Mouse (Mus musculus) naive thymus-derived CD4-positive, alpha-beta T cell, adult 2 months (primary cell): Measurements from ENCODE around the gene Prss57.
A peak's percentile ranks its signal among the peaks of the same experiment; 100 is the strongest.

Experiments used
- DNase-seq: peaks from one replicate; pipeline ENCODE4 v3.0.0-alpha.2; 2011; ENCODE audit warnings: low read depth

The Prss57 gene

DNA sequence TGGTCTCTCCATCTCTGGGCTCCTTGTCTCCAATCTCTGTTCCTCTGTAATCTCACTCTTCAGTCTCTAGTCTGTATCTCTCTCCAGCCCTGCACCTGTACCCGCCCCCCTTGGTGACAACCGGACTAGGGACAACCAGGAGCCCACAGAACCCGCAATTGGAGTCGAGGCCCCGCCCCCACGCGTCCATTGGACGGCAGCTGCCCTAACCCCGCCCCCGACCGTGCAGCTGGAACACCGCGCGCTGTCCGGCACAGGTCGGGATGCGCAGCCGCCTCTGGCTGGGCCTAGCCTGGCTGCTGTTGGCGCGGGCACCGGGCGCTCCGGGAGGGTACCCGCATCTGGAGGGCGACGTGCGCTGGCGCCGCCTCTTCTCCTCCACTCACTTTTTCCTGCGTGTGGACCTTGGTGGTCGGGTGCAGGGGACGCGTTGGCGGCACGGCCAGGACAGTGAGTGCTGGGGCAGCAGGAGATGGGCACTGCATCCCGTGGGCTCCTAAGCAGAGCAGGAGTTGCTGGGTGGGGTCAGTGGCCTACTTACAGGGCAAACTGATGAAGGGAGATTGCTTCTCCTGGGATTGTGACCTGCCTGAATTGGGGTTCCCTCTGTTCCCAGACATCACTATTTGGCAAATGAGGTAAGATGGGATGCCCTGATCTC, 35.8 kb downstream of the Prss57 start, which contains the start of gene Fgf22:
Gene Fgf22, plus strand, starts transcription at position 221 of the 661 bp plus-strand sequence.
- DNase-seq = no peak

DNA sequence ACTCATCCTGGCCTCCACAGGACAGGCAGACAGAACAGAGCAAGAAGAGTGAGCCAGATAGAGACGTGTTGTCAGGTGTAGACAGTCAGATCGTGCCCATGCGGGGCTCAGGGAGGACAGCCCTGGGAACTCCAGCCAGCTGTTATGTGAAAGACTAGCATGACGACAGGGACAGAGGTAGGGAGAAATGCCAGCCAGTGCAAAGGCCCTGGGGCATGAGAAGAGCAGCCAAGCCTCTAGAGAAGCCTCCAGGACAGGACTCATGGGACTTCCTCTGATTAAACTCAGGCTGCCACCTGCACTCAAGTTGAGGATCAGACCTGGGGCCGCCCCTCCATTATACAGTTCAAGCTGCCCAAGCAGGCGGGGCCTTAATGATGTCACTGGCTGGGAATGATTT, 42.3 kb downstream of the Prss57 start:
- no peak for DNase-seq

DNA sequence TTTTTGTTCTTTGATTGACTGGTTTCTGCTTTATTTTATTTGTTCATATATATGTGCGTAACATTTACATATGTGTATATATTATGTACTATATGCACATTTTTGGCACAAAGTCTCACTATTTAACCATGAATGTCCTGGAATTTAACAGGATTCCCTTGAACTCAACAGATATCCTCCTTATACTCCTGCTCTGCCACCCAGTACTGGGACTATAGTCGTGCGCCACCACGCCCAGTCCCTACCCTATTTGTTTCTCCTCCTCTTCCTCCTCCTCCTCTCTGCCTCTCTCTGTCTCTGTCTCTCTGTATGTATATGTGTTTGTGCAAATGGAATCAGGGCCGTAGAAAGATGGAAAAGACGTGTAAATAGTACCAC, 44.0 kb downstream of the Prss57 start:
- DNase-seq = no peak

DNA sequence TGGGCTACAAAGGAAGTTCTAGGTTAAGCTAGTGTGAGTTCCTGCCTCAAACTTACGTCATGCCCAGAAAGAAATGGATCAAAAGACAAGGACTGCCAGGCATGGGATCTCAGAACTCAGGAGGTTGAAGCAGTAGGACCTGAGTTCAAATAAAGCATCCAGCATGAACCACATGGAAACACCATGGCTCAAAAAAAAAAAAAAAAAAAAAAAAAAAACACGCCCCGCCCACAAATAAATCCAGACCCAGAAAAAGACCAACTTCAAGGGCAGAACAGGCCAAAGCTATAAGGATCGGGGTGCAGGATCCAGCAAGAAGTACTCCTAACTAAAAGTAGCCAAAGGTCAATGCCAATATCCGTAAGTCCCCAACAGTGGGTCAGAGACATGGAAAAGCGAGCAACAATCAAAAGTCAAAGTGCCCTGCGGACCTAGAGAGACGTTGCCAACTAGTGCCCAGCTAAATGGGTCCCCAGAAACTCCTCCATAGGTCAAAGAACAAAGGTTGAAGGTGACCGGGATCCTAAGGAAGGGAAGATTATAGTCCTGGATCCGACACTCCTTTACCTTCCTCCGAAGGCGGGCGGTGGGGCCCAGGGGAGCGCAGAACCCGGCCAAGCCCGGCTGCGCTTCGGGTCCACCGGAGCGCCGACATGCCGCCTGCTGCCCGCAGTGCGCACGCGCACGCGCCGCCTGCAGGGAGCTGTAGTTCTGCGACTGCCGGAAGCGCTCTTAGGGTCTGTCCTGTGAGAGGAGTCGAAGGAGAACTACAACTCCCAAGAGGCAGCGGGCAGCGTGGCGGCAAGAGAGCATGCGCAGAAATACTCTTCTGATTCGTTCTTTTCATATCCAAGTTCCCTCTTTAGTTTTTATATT, 44.6 kb downstream of the Prss57 start, which contains the start of gene Polrmt:
Gene Polrmt, minus strand, starts transcription at position 684 of the 876 bp plus-strand sequence.
- peak; percentile 98 for DNase-seq

DNA sequence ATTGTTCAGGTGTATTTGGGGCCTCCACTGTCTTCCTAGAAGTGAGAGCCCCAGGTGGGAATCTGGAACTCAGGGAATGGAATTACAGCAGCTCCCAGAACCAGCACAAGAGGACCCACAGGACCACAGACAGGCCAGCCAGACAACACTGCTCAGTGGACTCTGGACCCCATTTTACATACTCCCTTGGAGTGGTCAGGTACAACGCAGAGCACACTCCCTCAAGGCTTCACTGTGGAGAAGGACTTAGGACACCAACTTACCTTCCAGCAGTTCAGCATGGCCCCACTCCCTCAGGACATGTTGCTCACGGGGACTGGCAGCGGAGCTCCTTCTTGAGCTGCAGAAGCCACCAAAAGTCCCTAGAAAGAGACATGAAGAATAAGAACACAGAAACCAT, 45.4 kb downstream of the Prss57 start:
- DNase-seq = no peak

DNA sequence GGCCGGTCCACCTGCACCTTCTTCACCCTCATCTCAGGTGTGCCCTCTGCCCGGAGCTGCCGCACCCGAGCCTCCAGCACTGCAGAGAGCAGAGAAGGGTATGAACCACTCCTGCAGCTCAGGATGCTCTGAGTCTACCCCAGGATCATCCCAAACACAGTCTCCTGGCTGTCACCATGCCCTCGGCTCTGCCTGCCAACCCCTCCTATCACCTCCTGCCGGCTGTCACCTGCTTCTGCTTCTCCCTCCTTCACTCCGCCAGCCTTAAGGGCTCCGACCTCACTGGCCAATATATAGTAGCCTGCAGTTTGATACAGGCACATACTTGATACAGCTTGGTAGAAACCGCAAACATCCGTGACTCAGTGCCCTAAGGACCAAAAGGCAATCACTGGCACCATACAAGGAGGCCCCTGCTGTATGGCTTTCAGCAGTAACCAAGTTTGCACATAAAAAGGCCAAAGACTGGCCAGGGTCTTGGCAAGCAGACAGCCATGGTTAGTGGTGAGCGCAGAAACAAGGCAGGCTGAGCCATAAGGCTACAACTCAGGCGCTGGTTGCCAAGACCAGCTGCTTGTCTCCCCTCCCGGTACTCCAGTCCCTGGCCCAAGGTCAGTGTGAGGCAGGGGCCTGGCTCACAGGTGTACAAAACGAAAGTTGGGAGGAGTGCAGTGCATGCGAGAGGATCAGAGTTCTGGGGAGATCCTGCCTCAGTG, 47.0 kb downstream of the Prss57 start:
- DNase-seq = no peak

DNA sequence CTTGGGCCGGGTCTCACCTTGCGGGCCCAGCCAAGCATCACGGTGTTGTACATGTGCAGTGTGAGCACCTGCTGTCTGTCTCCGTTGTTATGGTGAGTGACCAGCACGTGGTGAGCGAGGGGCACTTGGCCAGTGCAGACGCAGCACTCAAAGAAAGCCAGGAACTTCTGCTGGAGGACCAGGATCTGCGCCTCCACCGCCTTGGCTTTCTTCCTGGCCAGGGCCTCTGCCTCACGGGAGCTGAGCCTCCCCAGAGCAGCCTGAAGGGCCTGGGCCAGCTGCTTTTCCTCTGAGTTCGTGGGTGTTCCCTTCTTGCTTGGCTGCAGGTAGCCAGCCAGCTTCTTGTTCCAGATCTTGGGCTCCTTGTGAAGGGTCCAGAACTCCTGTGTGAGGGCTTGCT, 47.6 kb downstream of the Prss57 start:
- no peak for DNase-seq

DNA sequence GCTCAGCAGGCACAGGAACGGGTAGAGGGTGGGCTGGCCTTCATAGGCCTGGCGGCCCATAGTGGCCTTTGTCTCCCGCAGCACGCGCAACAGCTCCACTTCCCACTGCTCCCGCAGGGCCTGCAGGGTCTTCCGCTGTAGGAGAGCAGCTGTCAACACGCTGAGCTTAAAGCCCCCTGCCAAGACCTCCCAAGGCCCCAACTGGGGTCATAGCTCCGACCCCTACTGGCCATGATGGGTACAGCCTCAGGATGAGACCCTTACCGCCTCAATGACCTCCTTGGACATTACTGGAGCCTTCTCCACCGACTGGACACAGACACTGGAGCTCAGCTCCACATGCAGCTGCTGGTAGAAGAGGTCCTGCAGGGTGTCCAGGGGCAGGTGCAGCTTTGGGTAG, 49.9 kb downstream of the Prss57 start:
- DNase-seq = no peak

DNA sequence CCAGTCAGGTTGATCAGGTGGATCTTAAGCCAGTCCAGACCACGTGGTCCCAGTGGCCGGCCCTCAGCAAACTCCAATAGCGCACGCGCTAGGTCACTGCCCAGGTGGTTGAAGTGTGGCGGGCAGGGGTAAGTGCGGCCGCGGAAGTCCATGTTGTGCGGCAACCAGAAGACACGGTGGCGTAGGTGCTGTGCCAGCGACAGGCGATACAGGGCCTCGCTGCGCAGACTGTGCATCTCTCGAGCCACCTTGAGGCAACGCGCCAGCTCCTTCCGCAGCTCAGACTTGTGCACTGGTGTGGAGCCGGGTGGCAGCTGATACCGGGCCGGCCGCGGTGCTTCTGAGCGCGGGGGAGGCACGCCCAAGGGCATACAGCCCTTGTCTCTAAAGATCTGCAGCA, 51.5 kb downstream of the Prss57 start:
- DNase-seq = no peak

DNA sequence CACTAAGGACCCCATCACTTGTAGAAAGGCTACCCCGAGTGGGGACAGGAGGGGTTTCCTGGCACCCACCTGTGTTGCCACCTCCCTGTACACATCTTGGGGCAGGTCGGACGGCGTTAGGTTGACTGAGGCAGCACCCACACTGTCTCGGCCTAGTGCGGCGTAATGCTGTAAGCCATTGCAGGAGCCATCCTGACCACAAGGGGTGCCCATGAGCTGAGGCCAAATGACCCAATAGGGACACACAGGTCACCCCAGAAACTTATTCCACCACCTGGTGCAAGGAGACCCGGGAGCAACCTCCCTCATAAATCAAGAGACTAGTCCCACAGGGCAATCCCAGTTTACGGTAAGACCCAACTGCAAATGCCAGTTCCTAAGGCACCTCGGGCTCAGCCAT, 52.5 kb downstream of the Prss57 start:
- peak; percentile 45 for DNase-seq

DNA sequence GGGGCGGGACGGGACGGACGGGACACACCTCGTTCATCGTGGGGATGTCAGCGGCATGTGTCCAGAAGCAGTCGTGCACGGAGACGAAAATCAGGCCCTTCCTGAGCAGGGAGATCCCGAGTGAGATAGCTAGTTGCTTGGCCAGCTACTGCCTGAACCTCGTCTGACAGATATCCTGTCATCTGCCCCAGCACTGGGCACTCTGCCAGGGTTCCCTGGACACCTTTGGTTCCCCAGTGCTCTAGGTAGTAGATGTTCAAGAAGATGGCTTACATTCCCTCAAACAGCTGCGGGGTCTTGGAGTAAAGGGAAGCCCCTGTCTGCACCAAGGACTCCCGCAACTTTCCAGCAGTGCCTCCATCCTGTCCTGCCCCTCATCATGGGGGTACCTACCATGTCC, 54.1 kb downstream of the Prss57 start:
- no peak for DNase-seq

DNA sequence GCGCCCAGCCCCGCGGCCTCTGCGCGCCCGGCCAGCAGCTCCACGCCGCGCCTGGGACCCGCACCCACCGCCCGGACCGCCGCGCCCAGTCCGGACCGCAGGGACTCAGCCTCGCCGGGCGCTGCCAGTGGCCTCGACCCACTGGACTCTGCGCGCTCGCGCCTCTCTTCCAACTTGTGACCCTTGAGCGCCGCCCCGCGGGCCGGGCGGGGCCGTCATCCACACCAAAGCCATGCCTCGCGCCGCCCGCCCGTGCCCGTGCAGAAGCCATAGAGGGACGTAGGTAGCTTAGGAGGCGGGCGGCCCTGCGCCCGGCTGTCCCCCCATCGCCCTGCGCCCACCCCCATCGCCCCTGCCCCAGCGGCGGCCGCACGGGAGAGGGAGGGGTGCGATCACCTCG, 55.4 kb downstream of the Prss57 start:
- DNase-seq = no peak

DNA sequence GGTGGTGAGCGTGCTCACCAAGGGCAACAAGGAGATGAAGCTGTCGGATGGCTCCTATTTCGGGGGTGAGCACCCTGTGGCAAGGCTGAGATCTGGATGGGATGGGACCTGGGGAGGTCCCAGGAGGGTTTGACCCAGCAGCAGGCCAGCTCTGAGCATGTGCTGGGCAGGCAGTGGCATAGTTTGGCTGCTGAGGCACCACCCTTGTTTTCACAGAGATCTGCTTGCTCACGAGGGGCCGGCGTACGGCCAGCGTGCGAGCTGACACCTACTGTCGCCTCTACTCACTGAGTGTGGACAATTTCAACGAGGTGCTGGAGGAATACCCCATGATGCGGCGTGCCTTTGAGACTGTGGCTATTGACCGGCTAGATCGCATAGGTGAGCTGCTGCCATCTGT, 56.9 kb downstream of the Prss57 start:
- DNase-seq = no peak

DNA sequence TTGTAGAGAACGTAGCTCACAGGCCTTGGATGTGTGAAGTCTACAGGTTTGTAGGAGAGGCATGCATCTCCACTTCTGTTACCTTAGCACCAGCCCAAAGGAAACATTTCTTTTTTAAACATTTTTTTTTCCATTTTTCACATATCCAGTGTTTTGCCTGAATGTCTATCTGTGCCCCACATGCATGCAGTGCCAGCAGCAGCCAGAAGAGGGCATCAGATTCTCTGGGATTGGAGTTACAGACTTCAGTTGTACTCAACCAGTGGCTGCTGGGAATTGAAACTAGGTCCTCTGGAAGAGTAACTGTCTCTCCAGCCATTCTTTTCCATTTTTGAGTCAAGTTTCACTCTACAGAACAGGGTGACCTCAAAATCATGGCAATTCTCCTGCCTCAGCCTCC, 58.3 kb downstream of the Prss57 start:
- DNase-seq = peak; percentile 52
